Mouse (Mus musculus) large intestine, adult 2 months (tissue): Measurements from ENCODE around the gene Ccdc70. TPM values are rescaled to one million over a fixed set of nuclear protein-coding genes. Genes with fewer than 3 reads are reported as not detected.
"Not testable (repeated sequence)": the region's sequence is repeated elsewhere in the genome, so short reads cannot be mapped to it uniquely, and the experiment has no call there.

Experiments used
- DNase-seq: peaks from one replicate; pipeline ENCODE4 v3.0.0-alpha.2; 2012; ENCODE audit warnings: low read depth, low spot score
- WGBS: fragments of 180-500 bp; shearing (Covaris S2); methylation state at CpG from one replicate; pipeline ENCODE4 v1.1.7; 2018; 5-methylcytosine and 5-hydroxymethylcytosine counted together
- polyA plus RNA-seq: library from polyadenylated mRNA; depleted of rRNA; stranded (reverse); fragments of >200 nt; gene quantifications from 2 replicates; pipeline ENCODE4 v1.2.3, GENCODE M21; 2012; rRNA removed

The Ccdc70 gene
- polyA plus RNA-seq = not detected in 2 replicates

DNA sequence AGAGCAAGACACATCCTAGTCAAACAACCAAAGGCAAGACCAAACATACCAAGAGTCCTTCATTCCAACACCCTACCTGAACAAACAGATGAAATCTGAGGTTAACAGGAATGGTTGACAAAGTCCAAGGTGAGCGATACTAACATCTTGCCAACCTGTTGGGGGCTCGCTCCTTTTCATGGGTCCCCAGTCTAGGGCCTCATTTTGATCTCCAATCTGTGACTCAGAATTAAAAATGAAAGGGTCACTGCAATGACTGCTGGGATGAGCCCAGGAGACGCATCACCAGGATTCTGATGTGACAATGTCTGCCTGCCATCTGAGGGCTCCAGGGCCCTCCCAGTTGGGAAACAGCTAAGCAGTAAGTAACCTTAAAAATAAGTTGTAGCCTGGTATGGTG is at the start of gene Ccdc70:
TSS of gene Ccdc70 (plus strand) at position 301 of the 400 bp plus-strand sequence.
- no peak for DNase-seq
- WGBS = 77% methylated on average over 3 of the region's 3 CpGs

DNA sequence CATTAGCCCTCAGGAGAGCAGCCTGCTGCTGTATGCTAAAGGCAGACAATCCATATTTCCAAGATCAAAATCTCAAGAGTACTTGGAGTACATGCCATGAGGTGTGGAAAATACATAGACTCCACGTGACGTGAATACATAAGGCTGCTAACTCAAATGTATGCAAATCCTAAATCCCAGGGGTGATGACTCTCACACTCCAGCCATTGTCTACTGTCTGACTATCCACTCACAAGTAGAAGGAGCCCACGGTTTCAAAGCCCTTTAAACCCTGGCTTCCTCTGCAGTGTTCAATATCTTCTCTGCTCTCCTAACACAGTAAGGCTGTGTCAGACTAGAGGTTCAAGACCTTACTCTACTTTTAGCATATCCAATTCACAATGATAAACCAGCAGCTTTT is 38.8 kb upstream of the Ccdc70 start:
- 85% methylated on average over 3 of the region's 3 CpGs for WGBS
- DNase-seq = not testable (repeated sequence)

DNA sequence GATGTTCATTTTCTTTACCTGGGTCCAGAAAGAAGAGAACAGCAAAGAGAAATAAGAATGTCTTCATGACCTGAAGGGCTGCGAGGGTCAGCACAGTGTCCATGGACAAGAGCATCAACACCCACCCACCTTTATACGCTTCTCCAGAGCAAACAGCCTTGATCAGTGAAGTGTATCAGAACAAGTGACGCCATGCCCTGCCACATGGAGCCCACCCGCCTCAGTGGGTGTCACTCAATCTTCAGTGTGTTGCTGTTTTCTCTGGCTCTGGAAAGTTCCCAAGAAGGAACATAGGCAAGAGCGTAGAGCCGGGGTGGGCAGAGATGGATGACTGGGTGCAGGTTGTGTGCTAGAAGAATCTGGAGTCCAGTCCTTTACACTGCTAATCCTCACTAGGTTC is 37.0 kb upstream of the Ccdc70 start, which contains the start of gene Defb15:
TSS of gene Defb15 (minus strand) at position 101 of the 400 bp plus-strand sequence.
- DNase-seq = no peak
- 81% methylated on average over 6 of the region's 6 CpGs for WGBS

DNA sequence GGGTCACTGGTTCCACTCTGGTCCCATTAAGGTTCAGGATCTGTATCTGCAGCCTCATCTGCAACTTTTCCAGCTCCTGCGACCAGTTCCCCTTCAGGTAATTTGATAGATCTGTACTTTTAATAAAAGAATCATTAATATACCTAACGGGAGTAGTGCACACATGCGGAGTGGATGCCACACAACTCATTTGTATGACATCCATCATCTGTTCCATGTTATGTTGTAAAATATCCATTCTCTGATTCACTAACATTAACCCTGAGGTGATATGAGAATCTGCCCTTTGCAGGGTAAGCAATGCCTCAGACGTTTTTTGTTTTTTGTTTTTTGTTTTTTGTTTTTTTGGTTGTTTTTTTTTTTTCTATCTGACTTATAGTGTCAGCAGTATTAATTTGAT is 31.5 kb upstream of the Ccdc70 start, which contains the start of gene Defb35:
TSS of gene Defb35 (plus strand) at position 301 of the 400 bp plus-strand sequence.
- not testable (repeated sequence) for DNase-seq
- 82% methylated on average over 4 of the region's 4 CpGs for WGBS

DNA sequence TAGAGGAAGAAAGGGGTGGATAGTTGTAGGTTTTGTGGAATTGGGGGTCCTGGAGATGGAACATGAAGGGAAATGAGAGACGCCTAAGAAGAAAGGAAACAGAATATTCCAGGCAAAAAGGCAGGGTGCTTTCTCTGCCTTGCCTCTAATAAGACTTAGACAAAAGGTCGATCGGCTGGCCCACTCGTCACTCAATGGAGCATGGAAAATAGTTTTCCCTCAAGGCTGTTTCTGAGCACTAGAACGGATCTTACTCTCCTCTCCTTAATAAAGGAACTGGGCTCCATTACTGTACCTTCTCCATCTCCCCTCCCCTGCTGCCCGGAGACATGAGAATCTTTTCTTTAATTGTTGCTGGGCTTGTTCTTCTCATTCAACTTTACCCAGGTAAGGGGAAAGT is 23.1 kb upstream of the Ccdc70 start, which contains the start of gene Defb13:
TSS of gene Defb13 (plus strand) at position 301 of the 400 bp plus-strand sequence.
- WGBS = 82% methylated on average over 6 of the region's 6 CpGs
- DNase-seq = no peak

DNA sequence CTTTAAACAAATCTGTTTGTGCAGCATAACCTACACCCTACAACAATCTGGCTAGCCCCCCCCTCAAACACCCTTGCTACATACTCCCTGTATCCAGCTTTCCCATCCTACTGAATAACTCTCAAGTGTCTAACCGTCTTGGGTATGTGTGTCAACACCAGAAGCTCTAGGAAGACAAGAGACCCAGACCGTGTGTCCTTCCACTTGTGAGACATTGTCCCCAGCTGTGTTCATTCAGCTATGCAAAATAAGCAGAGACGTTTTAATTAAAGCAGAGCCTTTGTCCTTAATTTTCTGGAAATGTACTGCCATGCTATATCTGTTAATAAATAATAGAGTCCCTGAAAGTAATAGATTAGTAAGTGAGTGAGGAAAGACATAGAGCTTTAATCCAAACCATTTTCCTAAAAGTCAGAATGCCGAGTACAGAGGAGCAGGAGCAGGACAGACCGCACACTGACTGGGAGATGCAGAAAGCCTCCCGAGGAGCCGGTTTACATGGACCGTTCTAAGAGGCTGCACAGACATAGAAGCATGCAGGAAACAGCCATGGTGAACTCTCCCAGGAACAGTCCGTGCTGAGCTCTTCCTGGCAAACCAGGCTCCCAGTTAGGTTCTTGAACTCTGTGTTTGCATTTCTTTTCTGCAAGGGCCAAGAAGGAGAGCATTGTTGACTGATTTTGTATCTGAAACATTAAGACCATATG is 22.1 kb upstream of the Ccdc70 start:
- no peak for DNase-seq
- 71% methylated on average over 9 of the region's 9 CpGs for WGBS

DNA sequence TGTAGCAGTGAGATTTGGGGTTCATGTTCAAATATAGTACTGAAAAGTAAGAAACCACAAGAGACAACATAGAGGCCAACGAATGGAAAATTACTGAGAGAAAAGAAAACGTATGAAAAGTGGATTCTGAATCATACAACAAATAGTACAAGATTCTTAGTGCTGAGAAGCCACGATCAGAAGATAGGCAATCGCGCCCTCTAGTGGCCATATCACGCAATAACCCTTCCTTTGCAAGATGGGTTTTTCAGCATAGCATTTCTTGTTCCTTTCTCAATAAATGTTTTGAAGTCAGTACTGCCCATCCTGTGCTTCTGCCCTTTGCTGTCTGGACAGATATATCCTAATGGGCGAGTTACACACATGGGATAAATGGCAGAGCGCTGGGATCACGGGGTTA is 14.3 kb upstream of the Ccdc70 start:
- no peak for DNase-seq
- 8% methylated on average over 9 of the region's 9 CpGs for WGBS

DNA sequence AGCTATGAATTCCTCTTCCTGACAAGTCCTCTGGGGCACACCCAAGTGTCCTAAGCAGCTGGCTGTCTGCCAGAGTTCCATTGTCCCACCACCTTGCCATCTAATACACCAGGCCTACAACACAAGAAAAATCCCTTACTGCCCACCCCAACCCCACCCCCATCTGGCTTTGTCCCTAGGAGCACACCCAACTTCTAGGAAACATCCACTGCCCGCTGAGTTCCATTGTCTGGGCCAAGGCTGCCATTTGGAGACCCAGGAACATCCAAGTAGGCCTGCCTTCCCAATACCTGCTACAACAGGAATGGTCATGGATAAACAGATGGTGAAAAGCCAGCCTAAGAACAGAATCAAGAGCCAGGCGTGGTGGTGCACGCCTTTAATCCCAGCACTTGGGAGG is 13.2 kb upstream of the Ccdc70 start:
- DNase-seq = no peak
- 79% methylated on average over 3 of the region's 3 CpGs for WGBS

DNA sequence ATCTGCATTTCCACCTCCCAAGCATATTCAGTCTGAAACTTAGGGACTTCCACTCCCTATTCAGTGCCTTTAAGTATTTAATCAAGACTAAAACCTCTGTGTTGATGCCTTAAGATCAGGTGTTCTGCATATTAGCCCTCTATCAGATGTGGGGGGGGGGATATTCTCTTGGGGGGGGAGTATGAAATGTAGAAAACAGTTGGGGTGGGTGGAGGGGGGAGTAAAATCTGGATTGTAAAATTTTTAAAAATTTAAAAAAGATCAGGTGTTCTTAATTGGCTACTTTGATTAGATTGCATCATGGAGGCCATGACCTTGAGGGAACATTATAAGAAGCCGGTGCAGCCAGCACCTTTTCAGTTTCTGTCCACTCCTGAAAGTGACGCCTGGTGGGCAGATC is 11.2 kb upstream of the Ccdc70 start, which contains the start of gene Fam90a1a:
TSS of gene Fam90a1a (plus strand) at position 301 of the 400 bp plus-strand sequence.
- no peak for DNase-seq
- 79% methylated on average over 2 of the region's 2 CpGs for WGBS

DNA sequence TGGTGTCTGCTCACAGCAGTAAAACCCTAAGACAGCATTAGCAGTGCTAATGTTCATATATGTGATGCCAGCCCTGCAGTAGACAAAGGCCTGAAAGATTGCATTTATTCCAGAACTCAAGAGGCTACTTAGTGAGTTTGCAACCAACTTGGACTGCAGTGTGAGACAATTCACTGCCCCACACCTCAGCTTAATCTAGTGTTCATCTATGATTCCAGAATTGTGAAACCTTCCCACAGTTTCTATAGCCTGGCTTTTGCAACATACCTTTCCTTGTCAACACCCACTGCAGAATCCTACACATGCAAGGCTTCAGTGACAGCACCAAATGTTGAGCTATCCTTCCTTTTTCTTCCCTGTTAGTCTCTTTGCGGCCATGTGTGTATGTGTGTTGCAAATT is 2.9 kb upstream of the Ccdc70 start:
- 76% methylated on average over 1 of the region's 1 CpGs for WGBS
- DNase-seq = no peak

DNA sequence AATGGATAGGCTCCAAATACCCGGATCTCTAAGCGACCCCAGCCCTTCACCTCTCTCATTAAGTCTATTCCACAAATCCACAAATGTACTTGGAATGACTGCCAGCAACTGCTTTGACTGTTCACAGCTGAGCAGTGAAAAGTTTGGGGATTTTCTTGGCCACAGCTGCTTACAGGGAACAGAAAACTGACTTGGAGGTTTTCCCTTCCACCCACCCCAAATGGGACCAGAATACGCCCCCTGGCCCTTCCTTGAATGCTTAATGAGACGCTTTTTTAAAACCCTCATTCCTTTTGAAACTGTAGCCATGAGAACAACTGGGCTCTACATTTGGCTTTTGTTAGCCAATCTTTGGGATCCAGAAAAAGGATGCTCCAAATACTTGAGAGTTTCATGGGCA is 8.6 kb downstream of the Ccdc70 start:
- 69% methylated on average over 4 of the region's 4 CpGs for WGBS
- no peak for DNase-seq

DNA sequence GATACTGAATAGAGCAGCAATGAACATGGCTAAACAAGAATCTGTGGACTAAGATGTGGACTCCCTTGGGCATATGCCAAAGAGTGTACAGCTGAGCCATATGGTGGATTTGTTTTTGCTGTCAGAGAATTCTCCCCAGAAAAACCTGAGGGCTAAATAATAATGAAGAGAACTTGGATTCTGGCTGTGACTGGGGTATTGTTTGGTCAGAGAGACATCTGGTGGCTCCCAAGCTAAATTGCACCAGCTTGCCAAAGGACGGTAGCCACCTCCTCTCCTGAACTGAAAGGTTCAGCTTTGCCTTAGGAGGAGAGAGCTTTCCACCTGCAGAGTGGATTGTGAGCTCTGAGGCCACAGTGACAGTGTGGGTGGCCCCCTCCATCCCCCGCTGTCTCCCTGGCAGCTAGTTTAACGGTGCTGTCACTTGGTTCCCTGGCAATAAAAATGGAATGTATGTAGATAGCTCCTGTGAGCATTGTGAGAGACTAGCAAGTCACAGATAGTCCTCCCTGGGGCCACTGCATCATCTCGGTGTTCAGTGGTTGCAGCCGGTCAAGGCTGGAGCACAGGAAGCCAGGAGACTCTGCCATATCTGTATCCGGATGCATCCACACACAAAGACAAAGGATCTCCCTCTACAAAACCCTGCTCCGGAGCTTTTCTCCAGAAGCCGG is 12.2 kb downstream of the Ccdc70 start:
- 61% methylated on average over 8 of the region's 8 CpGs for WGBS

DNA sequence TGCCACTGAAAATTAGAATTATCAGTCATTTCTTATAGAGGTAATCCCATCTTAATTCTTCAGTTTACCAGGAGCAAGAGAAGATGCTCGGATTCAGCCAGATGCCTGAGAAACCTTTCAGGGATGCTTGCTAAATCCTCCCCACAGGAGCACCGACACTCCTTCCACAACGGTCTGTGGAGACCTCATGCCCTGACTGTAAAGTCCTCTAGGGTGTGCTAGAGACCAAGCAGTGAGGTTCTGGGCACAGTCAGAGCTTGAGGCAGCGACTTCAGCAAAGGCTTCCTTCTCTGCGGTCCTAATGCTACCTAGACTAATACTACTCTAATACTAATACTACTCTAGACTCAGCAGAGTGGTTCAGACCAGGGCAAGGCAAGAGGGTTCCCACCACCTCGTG is 22.6 kb downstream of the Ccdc70 start:
- peak; percentile 7 for DNase-seq
- WGBS = 22% methylated on average over 6 of the region's 6 CpGs

More for the DNA sequence above, 12.2 kb downstream of the Ccdc70 start:
- DNase-seq = no peak

DNA sequence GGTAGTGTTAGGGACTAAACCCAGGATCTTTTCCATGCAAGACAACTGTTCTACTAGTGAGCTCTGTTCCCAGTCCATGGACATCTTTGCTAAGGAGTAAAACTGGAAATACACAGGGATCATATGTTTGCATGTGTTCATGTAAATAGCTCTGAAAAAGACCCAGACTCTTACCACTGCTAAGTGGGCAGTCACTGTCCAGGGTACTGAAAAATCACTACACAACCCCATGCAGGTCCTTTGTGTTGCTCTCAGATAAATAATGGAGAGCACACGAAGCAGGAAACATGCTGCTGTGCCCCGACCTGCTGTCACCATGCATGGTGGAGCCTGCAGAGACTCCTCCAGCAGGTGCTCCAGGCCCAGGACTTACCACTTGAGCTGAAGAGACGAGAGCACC is 25.6 kb downstream of the Ccdc70 start:
- no peak for DNase-seq
- WGBS = 44% methylated on average over 3 of the region's 3 CpGs

DNA sequence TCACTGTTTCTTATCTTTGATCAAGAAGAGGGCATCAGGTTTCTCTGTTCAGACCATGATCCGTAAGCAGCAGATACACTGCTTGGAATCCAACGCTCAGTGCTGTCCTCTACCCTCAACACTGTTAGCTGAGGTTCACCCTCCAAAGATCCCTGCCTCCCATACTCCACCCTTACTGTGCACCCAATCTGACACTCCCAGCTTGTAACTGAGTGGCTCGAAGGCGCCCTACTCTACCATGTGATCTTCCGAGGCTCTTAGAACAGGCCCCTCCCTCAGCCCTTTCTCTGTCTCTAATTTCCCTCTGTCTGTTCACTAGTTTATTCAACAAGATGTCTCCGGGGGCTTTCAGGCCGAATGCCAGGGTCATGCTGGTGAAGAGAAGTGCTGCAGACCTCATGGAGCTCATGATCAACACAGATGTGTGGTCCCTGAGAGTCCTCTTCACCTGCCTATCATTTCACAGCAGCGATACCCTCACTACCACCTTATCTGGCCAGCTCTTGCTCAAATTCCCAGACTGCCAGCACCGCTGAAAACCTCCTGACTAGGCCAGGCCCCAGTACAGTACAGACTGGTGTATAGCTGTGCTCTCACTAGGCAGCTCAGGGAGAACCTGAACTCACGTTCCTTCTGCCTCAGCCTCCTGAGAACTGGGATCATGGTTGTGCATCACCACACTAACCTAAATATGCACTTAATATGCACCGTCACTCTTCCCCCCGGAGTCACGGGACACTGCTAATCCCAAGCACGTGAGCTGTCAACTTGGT is 35.4 kb downstream of the Ccdc70 start:
- no peak for DNase-seq
- 80% methylated on average over 14 of the region's 14 CpGs for WGBS

DNA sequence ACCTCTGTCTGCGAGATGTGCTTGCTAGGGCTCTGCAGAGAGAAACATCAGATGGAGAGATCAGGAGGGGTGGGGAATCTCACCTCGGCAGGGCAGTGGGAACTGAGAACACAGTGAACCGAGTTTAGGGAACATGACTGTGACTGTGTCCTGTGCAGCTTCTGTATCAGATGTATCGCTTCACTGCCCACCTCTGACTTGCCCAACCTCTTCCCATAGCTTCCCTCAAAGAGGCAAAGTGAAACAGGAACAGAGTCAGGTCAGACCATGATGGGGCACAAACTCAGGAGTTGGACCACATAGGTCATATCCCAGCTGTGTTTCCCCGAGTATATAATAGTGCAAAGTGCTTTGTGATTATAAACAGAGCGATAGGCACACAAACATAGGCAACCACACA is 36.8 kb downstream of the Ccdc70 start:
- no peak for DNase-seq
- WGBS = 76% methylated on average over 6 of the region's 6 CpGs

DNA sequence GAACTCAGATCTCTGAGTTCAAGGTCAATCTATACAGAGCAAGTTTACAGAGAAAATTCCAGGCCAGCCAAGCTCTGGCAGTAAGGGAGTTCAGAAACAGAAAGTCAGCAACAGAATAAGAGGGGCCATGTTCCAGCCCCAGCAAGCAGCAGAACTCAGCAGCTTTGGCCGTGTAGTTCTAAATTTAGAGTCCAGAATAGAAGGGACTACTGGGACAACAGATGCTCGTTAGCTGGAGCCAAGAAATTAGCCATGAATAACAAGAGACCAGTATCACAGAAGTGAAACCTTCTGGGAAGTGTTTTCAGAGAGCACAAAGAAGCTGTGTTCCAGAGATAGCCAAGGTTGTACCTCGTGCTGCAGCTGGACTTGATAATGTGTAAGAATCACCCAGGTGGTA is 39.8 kb downstream of the Ccdc70 start:
- 57% methylated on average over 3 of the region's 3 CpGs for WGBS
- DNase-seq = no peak

DNA sequence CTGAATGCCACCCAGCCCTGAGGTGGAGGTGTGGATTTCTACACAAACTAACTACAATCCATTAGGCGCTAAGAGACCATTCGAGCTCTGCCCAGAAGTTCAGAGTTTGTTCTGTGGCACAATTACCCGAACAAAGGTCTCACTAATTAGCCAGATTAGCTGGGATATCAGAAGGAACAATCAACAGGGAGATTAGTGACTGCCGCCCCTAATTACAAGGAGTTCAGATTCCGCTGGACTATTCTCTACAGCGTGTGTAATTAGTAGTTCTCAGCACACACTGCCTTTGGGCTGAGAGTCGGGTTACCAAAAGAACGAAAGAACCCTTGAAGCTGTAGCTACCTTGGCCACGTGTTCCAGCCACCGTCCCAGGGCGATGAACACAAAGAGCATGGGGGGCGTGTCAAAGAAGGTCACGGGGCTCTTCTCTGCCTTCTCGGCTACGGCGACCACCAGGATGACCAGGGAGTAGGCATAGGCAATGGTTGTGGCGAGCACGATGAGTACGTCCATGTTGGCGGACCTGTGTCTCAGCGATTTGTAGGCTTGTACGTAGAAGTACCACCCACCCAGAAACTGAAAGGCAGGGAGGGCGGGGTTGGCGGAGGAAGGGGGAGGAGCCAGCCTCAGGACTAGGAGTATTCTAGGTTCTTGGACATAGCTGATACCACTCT is 43.6 kb downstream of the Ccdc70 start:
- WGBS = 71% methylated on average over 24 of the region's 24 CpGs
- DNase-seq = no peak

DNA sequence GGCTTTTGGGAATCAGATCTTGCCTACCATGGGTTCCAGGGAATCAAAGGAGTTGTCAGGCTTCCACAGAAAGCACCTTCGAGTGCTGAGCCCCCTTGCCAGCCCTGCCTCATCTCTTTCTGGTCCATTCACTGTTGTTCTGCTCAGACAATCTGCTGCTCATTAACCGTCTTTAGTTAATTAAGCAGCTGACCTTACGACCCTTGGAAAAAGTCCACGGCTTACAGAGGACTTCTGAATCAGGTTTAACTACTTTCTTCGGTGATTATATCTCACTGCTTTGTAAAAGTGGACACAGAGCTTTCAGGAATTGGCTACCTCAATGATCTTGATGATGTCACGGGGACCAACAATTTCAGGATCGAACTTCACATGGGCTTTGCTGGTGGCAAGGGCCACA is 48.2 kb downstream of the Ccdc70 start:
- no peak for DNase-seq
- WGBS = 69% methylated on average over 7 of the region's 7 CpGs

DNA sequence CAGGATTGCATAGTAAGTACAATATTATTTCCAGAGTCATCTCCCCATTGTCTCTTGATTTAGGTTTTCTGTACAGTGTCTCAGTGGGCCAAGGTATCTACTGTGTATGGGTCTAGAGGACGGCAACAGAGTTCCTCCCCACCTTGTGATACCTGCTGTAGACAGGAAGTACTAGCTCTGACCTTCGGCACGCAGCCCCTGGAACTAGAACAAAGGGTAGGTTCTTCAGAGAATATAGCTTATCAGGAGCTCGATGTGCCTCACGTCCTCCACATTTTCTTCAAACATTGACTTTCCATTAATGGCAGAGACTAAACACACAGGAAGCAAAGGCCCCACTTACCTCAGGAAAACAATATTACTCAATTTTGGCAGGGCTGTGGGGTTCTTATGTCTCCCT is 49.9 kb downstream of the Ccdc70 start:
- 49% methylated on average over 5 of the region's 5 CpGs for WGBS
- DNase-seq = no peak
